Mouse (Mus musculus): Measurements from ENCODE around the gene Ankfn1.

DNA sequence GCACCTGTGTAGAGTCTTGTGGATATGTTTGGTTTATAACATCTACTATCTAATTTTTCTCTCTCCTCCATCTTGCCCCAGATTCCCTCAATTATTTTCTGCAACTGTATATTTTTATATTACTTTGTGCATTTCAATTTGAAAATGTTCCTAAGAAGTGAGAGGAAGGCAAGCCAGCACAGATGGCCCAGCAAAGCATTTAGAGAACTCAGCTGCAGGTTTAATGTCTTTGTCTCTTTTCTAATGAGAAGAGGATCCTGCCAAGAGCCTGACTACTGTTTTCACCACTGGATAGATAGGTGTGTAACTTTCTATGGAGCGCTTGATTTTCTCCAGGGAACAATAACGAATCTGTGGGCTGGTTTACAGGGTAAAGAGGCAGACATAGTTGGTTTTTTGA, 161.6 kb downstream of the Ankfn1 start:
- TF ChIP-seq TAL1 (IDR thresholded peaks at IDR 0.05; ENCODE audit: low read length) (no peak), GATA1 (IDR thresholded peaks at IDR 0.05; ENCODE audit: low read length) (no peak)

All from erythroblast, embryonic 14.5 days (primary cell).